33 mouse cellular contexts compared by ENCODE assay signal in genomic region chr9:120074516-120074915, GRCm38 (mm10). TPM values are rescaled to one million over a fixed set of nuclear protein-coding genes. Genes with fewer than 3 reads are reported as not detected.
DNase-seq lines count a peak whose midpoint lies in the region; ATAC-seq lines count a peak whose summit lies in the region.
"Had no signal": no experiment of that assay in that cellular context is flagged by ENCODE, and none has a peak within 500 bp of the region (broad histone marks: within the 10 kb centered on the region; RNA-seq: fewer than 3 reads in every experiment).

No protein-coding gene starts in this region.

- intact Hi-C loops in heart, postnatal 10 days (cut with DNase I) = no loop called here

- peak; percentile 95 for ATAC-seq in activated CD4-positive, CD25-positive, alpha-beta regulatory T cell, adult 4 months
- ATAC-seq in monocyte, adult 5-6 weeks (replicated peaks; ENCODE audit: insufficient number of reproducible peaks, low FRiP score, low TSS enrichment, poor library complexity, severe bottlenecking) = no peak
- ATAC-seq: forebrain, embryonic 14.5 days; forebrain, postnatal 0 days; hindbrain, postnatal 0 days; intestine, embryonic 15.5 days; Patski had no signal

- peak; percentile 46 for DNase-seq in heart, adult 11 months
- DNase-seq in heart, postnatal 10 days = no peak
- DNase-seq in CD4-positive, CD25-positive, alpha-beta regulatory T cell, adult 2 months (ENCODE audit: low read depth, low spot score) = peak; percentile 91
- peak; percentile 85 for DNase-seq in naive thymus-derived CD4-positive, alpha-beta T cell, adult 2 months (ENCODE audit: low read depth)
- no peak for DNase-seq in urinary bladder, adult 18-20 months (ENCODE audit: low spot score in 2 of 2)
- no peak for DNase-seq in kidney, adult 18-20 months
- DNase-seq: adrenal gland, adult 8-10 months; adrenal gland, postnatal 25 days; B cell, adult 2 months; cerebellum, adult 18-20 months; cerebellum, adult 9-10 months; cerebellum, postnatal 14 days; forebrain, postnatal 0 days; gastrocnemius, adult 2 months; gastrocnemius, postnatal 14 days; heart, adult 18-20 months; heart, postnatal 14 days; heart, postnatal 4 days had no signal

RNA-seq across cellular contexts. Expression of gene Cx3cr1, which starts 4.8 kb away (rescaled TPM):
- 1 to 10 TPM; 3.9 to 7.1 TPM for total RNA-seq in heart, postnatal 10 days (2021)
- under 1 TPM in 1 of 2 experiments, not detected in 1; 0.43 TPM for polyA plus RNA-seq in activated CD4-positive, CD25-positive, alpha-beta regulatory T cell, adult 4 months (2017; shearing (Covaris generic))
- 220 to 263 TPM (median 252 TPM) in 3 replicates for total RNA-seq in monocyte, adult 5-6 weeks (2017)
- total RNA-seq: CH12.LX had no signal
- polyA plus RNA-seq: G1E, Patski had no signal

RNA-seq across cellular contexts. Expression of gene Ccr8, which starts 17.4 kb away (rescaled TPM):
- not detected for total RNA-seq in heart, postnatal 10 days (2021)
- polyA plus RNA-seq in activated CD4-positive, CD25-positive, alpha-beta regulatory T cell, adult 4 months (2017; shearing (Covaris generic)) = 10 to 100 TPM; 72.0 to 97.2 TPM
- 0.39 TPM in 1 of 3 replicates, not detected in the others for total RNA-seq in monocyte, adult 5-6 weeks (2017)
- total RNA-seq: adrenal gland, adult 8-10 months; adrenal gland, postnatal 25 days; CH12.LX; forebrain, postnatal 0 days; G1E; gastrocnemius, adult 2 months; gastrocnemius, postnatal 14 days; gastrocnemius, postnatal 4 days; heart, adult 18-20 months; heart, postnatal 4 days; hindbrain, postnatal 0 days had no signal
- polyA plus RNA-seq: embryonic facial prominence, embryonic 11.5 days; forebrain, embryonic 10.5 days; forebrain, embryonic 14.5 days; forebrain, postnatal 0 days; G1E; heart, embryonic 12.5 days; hindbrain, embryonic 11.5 days; hindbrain, embryonic 14.5 days; hindbrain, postnatal 0 days; Patski had no signal

RNA-seq across cellular contexts. Expression of gene Slc25a38, which starts 35.7 kb away (rescaled TPM):
- 10 to 100 TPM; 10.2 to 11.7 TPM for total RNA-seq in heart, postnatal 10 days (2021)
- polyA plus RNA-seq in activated CD4-positive, CD25-positive, alpha-beta regulatory T cell, adult 4 months (2017; shearing (Covaris generic)) = 10 to 100 TPM; 17.7 to 19.2 TPM
- total RNA-seq in monocyte, adult 5-6 weeks (2017) = 29.0 to 46.6 TPM (median 44.2 TPM) in 3 replicates

RNA-seq across cellular contexts. Expression of gene Xirp1, which starts 51.1 kb away (rescaled TPM):
- 100 to 1,000 TPM; 147 to 150 TPM for total RNA-seq in heart, postnatal 10 days (2021)
- polyA plus RNA-seq in activated CD4-positive, CD25-positive, alpha-beta regulatory T cell, adult 4 months (2017; shearing (Covaris generic)) = not detected
- total RNA-seq in monocyte, adult 5-6 weeks (2017) = 0.76 to 2.0 TPM (median 1.7 TPM) in 3 replicates
- total RNA-seq: CH12.LX; forebrain, postnatal 0 days had no signal
- polyA plus RNA-seq: brain, embryonic 14.5 days; forebrain, embryonic 10.5 days; forebrain, embryonic 14.5 days; forebrain, postnatal 0 days; G1E; hindbrain, embryonic 11.5 days; hindbrain, embryonic 14.5 days had no signal

RNA-seq across cellular contexts. Expression of gene Rpsa, which starts 53.0 kb away (rescaled TPM):
- total RNA-seq in heart, postnatal 10 days (2021) = 100 to 1,000 TPM; 624 to 658 TPM
- polyA plus RNA-seq in activated CD4-positive, CD25-positive, alpha-beta regulatory T cell, adult 4 months (2017; shearing (Covaris generic)) = 1,000 to 10,000 TPM; 3,266 to 3,639 TPM
- total RNA-seq in monocyte, adult 5-6 weeks (2017) = 2,389 to 2,734 TPM (median 2,564 TPM) in 3 replicates

Comparison
In these comparisons a context has a peak if more than half of its experiments do, and no peak if none do; other contexts are left out.
1. DNase-seq: peak in heart, adult 11 months (single experiment), CD4-positive, CD25-positive, alpha-beta regulatory T cell, adult 2 months (single experiment) and naive thymus-derived CD4-positive, alpha-beta T cell, adult 2 months (single experiment); none in heart, postnatal 10 days (0 of 2), urinary bladder, adult 18-20 months (0 of 2) and kidney, adult 18-20 months (single experiment).
2. RNA of gene Cx3cr1, which starts 4.8 kb away (total RNA-seq): 220 to 263 TPM in monocyte, adult 5-6 weeks; 3.9 to 7.1 TPM in heart, postnatal 10 days; every median in the first group is over 10 times any median in the second.